Mouse (Mus musculus) embryo, embryonic 9.5 days (tissue): Measurements from ENCODE around the gene Ino80b.

ENCODE experiments used
- DNase-seq: peaks from one replicate; pipeline ENCODE4 v3.0.0-alpha.2; 2017; ENCODE audit errors: extremely low spot score

Gene Ino80b

GRCm38 (mm10) chr6:83141636-83142035 lies 16.4 kb upstream of the Ino80b start:
- DNase-seq, result no peak

GRCm38 (mm10) chr6:83140044-83140443 lies 14.8 kb upstream of the Ino80b start:
- no peak for DNase-seq

- peak; percentile 78 for DNase-seq
These were observed 12.8 kb upstream of the Ino80b start for GRCm38 (mm10) chr6:83138056-83138455.

- DNase-seq, result peak; percentile 96
These were observed 12.3 kb upstream of the Ino80b start for GRCm38 (mm10) chr6:83137576-83137950.

- DNase-seq, result peak; percentile 89
These were observed 11.8 kb upstream of the Ino80b start for GRCm38 (mm10) chr6:83136881-83137575.

- DNase-seq, result no peak
These were observed 11.2 kb upstream of the Ino80b start for GRCm38 (mm10) chr6:83136291-83136880.

GRCm38 (mm10) chr6:83135571-83136161 lies 10.4 kb upstream of the Ino80b start:
- DNase-seq, result no peak

GRCm38 (mm10) chr6:83134951-83135513 lies 9.8 kb upstream of the Ino80b start, which contains the start of gene Rtkn:
Rtkn (plus strand) TSS chr6:83135463.
- no peak for DNase-seq

- DNase-seq, result no peak
These were observed 9.0 kb upstream of the Ino80b start for GRCm38 (mm10) chr6:83134226-83134625.

GRCm38 (mm10) chr6:83132176-83132919 lies 7.1 kb upstream of the Ino80b start:
- no peak for DNase-seq

GRCm38 (mm10) chr6:83131469-83132034 lies 6.3 kb upstream of the Ino80b start:
- no peak for DNase-seq

GRCm38 (mm10) chr6:83127419-83127818 lies 2.2 kb upstream of the Ino80b start:
- no peak for DNase-seq

GRCm38 (mm10) chr6:83124851-83125312 lies 349 bp downstream of the Ino80b start:
- DNase-seq, result peak; percentile 95

- no peak for DNase-seq
These were observed 2.3 kb downstream of the Ino80b start for GRCm38 (mm10) chr6:83122961-83123360.

GRCm38 (mm10) chr6:83121863-83122710 lies 3.1 kb downstream of the Ino80b start:
- no peak for DNase-seq

- DNase-seq, result peak; percentile 96
These were observed 4.0 kb downstream of the Ino80b start, which contains the start of gene Wbp1 for GRCm38 (mm10) chr6:83120930-83121862. Wbp1 (minus strand) TSS chr6:83121559.

- DNase-seq, result no peak
These were observed 5.5 kb downstream of the Ino80b start for GRCm38 (mm10) chr6:83119734-83120051.

- no peak for DNase-seq
These were observed 6.2 kb downstream of the Ino80b start for GRCm38 (mm10) chr6:83118825-83119733.

- DNase-seq, result no peak
These were observed 6.9 kb downstream of the Ino80b start for GRCm38 (mm10) chr6:83118369-83118768.
